Mouse (Mus musculus) skeletal muscle tissue, postnatal 0 days (tissue): ENCODE results near the gene Rad51ap2. TPM values are rescaled to one million over a fixed set of nuclear protein-coding genes. Genes with fewer than 3 reads are reported as not detected.

ENCODE experiments used
- polyA plus RNA-seq: library from polyadenylated mRNA; unstranded; fragments of >200 nt; fragmentation: Nextera tagmentation; extraction: Ambion mirVana; gene quantifications from 2 replicates; pipeline ENCODE4 v1.2.1, GENCODE M21; 2015

Rad51ap2 gene
- polyA plus RNA-seq, result 0.16 and 0.23 TPM in 2 replicates

GRCm38 (mm10) chr12:11455549-11456194 lies at the start of gene Rad51ap2:
Gene Rad51ap2, plus strand, starts transcription at chr12:11456079.

GRCm38 (mm10) chr12:11436497-11437265 lies 19.2 kb upstream of the Rad51ap2 start, which contains the start of gene Vsnl1:
Gene Vsnl1, minus strand, starts transcription at chr12:11436613.

Other genes with a start within 250 kb of the Rad51ap2 start
- 0.35 and 0.61 TPM in 2 replicates for gene Msgn1, start 247.1 kb upstream of the Rad51ap2 start, polyA plus RNA-seq
- 1.5 and 1.9 TPM in 2 replicates for gene Gen1, start 190.3 kb upstream of the Rad51ap2 start, polyA plus RNA-seq
- 141 and 144 TPM in 2 replicates for gene Smc6, start 190.2 kb upstream of the Rad51ap2 start, polyA plus RNA-seq
- 0.32 and 0.33 TPM in 2 replicates for gene Vsnl1, start 19.5 kb upstream of the Rad51ap2 start, polyA plus RNA-seq